1 mouse cellular context compared by ENCODE assay signal in genomic region chr13:74302050-74303037, GRCm38 (mm10).
TF ChIP-seq lines count a peak whose summit lies in the region.

No protein-coding gene starts in this region.

TF ChIP-seq in MEL, 35 proteins besides CTCF, POLR2A, EP300 and RAD21:
- no peak for TF ChIP-seq ETS1 (IDR thresholded peaks at IDR 0.05; ENCODE audit: low read depth, low read length)
- no peak for TF ChIP-seq POLR2AphosphoS5 (IDR thresholded peaks at IDR 0.05; ENCODE audit: borderline replicate concordance, low read depth, low read length)
- TF ChIP-seq SMC3 (IDR thresholded peaks at IDR 0.05; ENCODE audit: low read depth, low read length): peak; percentile 40
